Mouse (Mus musculus): ENCODE measurements at regions not wholly inside any gene's neighbourhood (a gene's known extent, or its start where the extent isn't known, plus 50 kb on each side); places are given as distances from the start of the nearest gene placed in this dataset.

DNA sequence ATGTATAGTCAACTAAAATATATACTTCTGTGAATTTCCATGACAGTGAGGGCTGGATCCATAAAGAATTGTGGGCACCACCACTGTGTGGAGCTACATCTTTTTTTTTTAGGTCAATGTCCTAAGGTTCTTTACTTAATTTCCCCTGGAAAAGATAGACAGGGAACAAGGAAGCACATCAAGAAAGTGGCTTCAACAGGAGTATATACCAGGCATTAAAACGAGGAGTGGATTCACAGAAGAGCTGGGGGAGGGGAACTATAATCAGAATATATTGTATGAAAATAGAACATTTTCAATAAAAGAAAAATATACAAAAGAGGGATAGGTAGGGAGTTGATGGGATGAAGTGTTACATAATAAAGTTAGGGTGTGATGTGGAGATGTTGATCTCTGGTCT lies 190.9 kb downstream of the Ifng start:
- H3K4me1 ChIP-seq (replicated peaks; ENCODE audit: control insufficient read depth, insufficient read depth): no peaks in the 10 kb centered on the region
- no peak for ATAC-seq (ENCODE audit: low FRiP score, low TSS enrichment)
- H3K9ac ChIP-seq (ENCODE audit: low read length): no peak overlapping the region
- no peak overlapping the region for H3K4me3 ChIP-seq (ENCODE audit: low read depth, low read length)
- no peaks in the 10 kb centered on the region for H3K9me3 ChIP-seq (ENCODE audit: control insufficient read depth, low read length)
- TF ChIP-seq EP300 (optimal IDR thresholded peaks at IDR 0.05) (no peak), CTCF (IDR thresholded peaks at IDR 0.05; ENCODE audit: low read depth) (no peak)
- no peak overlapping the region for H3K4me2 ChIP-seq (replicated peaks; ENCODE audit: low read depth)
- H3K27ac ChIP-seq (replicated peaks): no peak overlapping the region
- 84% methylated on average over 1 of the region's 1 CpGs for WGBS
- H3K27me3 ChIP-seq (ENCODE audit: control insufficient read depth, insufficient read depth, low read length): no peaks in the 10 kb centered on the region
- no peaks in the 10 kb centered on the region for H3K36me3 ChIP-seq (ENCODE audit: control insufficient read depth, insufficient read depth, low read length)
- DNase-seq (ENCODE audit: low spot score): no peak

DNA sequence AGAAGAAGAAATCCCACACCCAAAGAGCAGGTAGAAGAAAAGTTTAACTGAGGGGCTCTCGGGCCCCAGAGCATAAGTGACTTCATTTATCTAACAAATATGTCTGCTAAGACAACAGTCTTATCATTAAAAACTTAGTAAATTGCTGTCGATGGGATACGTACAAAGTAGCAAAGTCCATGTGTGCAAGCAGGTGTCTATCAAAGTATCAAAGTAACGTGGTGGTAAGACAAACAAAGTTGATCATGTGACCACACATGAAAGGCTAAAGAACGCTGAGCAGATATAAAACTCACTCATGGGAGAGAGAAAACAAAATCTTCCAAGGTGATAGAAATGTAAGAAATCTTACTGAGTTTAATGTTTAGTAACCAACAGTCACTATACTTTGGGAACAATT lies 191.3 kb downstream of the Ifng start:
- Histone ChIP-seq H3K36me3 (ENCODE audit: control insufficient read depth, insufficient read depth, low read length) (no peaks in the 10 kb centered on the region), H3K9me3 (ENCODE audit: control insufficient read depth, low read length) (no peaks in the 10 kb centered on the region), H3K4me3 (ENCODE audit: low read depth, low read length) (no peak overlapping the region), H3K27me3 (ENCODE audit: control insufficient read depth, insufficient read depth, low read length) (no peaks in the 10 kb centered on the region), H3K4me2 (replicated peaks; ENCODE audit: low read depth) (no peak overlapping the region), H3K27ac (replicated peaks) (no peak overlapping the region), H3K9ac (ENCODE audit: low read length) (no peak overlapping the region), H3K4me1 (replicated peaks; ENCODE audit: control insufficient read depth, insufficient read depth) (no peaks in the 10 kb centered on the region)
- ATAC-seq (ENCODE audit: low FRiP score, low TSS enrichment) (0 out of 2 replicates have a peak, but pooled peaks have one; percentile 42), DNase-seq (ENCODE audit: low spot score) (no peak)
- TF ChIP-seq CTCF (IDR thresholded peaks at IDR 0.05; ENCODE audit: low read depth) (no peak), EP300 (optimal IDR thresholded peaks at IDR 0.05) (no peak)
- WGBS: 52% methylated on average over 5 of the region's 5 CpGs

DNA sequence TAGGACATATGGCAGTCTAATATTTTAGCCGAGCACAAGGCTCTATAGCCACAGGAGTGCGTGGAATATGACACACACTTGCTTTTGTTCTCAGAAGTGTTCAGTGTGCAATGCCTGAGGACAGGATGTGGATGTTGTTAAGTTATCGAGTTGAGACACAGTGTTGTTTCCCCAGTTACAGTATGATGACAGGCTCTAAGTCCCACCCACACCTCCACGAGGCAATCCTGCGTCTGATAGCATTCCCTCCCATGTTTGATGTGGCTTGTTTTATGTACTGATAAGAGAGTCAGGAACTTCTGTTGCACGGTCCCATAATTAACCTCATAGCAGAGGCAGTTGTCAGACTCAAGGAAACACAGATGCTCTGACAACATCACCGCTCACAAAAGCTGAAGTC lies 192.6 kb downstream of the Ifng start:
- ATAC-seq (ENCODE audit: low FRiP score, low TSS enrichment): peak; percentile 81

GRCm38 (mm10) chr10:118639097-118639496 lies 198.3 kb downstream of the Ifng start:
- no peak overlapping the region for H3K4me2 ChIP-seq (replicated peaks; ENCODE audit: low read depth)
- no peak overlapping the region for H3K4me3 ChIP-seq (ENCODE audit: low read depth, low read length)
- no peak overlapping the region for H3K9ac ChIP-seq (ENCODE audit: low read length)
- WGBS: 77% methylated on average over 4 of the region's 4 CpGs
- no peaks in the 10 kb centered on the region for H3K27me3 ChIP-seq (ENCODE audit: control insufficient read depth, insufficient read depth, low read length)
- no peaks in the 10 kb centered on the region for H3K9me3 ChIP-seq (ENCODE audit: control insufficient read depth, low read length)
- no peaks in the 10 kb centered on the region for H3K36me3 ChIP-seq (ENCODE audit: control insufficient read depth, insufficient read depth, low read length)
- TF ChIP-seq EP300 (optimal IDR thresholded peaks at IDR 0.05): no peak
- no peak for TF ChIP-seq CTCF (IDR thresholded peaks at IDR 0.05; ENCODE audit: low read depth)
- ATAC-seq (ENCODE audit: low FRiP score, low TSS enrichment): no peak
- H3K27ac ChIP-seq (replicated peaks): no peak overlapping the region
- no peaks in the 10 kb centered on the region for H3K4me1 ChIP-seq (replicated peaks; ENCODE audit: control insufficient read depth, insufficient read depth)
- DNase-seq (ENCODE audit: low spot score): no peak

More for the DNA sequence above, 192.6 kb downstream of the Ifng start:
- Histone ChIP-seq H3K27me3 (ENCODE audit: control insufficient read depth, insufficient read depth, low read length) (no peaks in the 10 kb centered on the region), H3K27ac (replicated peaks) (no peak overlapping the region), H3K4me2 (replicated peaks; ENCODE audit: low read depth) (no peak overlapping the region), H3K36me3 (ENCODE audit: control insufficient read depth, insufficient read depth, low read length) (no peaks in the 10 kb centered on the region), H3K4me1 (replicated peaks; ENCODE audit: control insufficient read depth, insufficient read depth) (no peaks in the 10 kb centered on the region), H3K9ac (ENCODE audit: low read length) (no peak overlapping the region), H3K4me3 (ENCODE audit: low read depth, low read length) (no peak overlapping the region), H3K9me3 (ENCODE audit: control insufficient read depth, low read length) (no peaks in the 10 kb centered on the region)
- peak; percentile 36 for DNase-seq (ENCODE audit: low spot score)
- TF ChIP-seq EP300 (optimal IDR thresholded peaks at IDR 0.05) (no peak), CTCF (IDR thresholded peaks at IDR 0.05; ENCODE audit: low read depth) (no peak)
- 38% methylated on average over 7 of the region's 7 CpGs for WGBS

DNA sequence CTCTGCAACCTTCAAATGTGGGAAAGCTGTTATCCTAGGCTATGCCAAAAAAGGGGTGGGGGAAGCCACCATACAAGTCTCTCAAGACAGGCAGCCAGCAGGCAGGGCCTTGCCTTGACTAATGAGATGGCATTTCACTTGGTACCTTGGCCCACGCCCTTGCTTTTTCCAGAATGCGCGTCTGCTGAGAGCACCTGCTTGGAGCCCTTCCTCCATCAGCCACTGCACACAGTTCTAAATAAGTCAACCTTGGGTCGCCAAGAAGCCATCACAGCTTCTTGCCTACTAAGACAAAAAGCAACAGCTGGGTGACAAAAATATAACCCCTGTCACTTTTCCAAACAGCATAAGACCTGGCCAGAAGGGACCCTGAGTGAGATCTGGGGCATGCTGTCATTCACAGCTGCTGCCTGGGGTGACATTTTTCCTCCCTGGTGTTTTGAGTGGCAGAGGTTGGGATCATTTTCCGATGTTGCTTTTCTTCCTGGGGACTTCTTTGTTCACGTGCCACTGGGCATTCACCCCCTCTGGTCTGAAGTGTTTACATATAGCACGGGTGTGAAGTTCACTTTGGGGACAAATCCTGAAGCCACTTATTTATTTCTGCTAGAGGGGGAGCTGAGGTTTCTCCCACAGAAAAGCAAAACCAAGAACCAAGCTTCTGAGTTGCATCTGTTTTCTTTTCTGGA lies 199.4 kb downstream of the Ifng start:
- Histone ChIP-seq H3K9me3 (ENCODE audit: control insufficient read depth, low read length) (no peaks in the 10 kb centered on the region), H3K27me3 (ENCODE audit: control insufficient read depth, insufficient read depth, low read length) (no peaks in the 10 kb centered on the region), H3K4me2 (replicated peaks; ENCODE audit: low read depth) (no peak overlapping the region), H3K36me3 (ENCODE audit: control insufficient read depth, insufficient read depth, low read length) (no peaks in the 10 kb centered on the region), H3K27ac (replicated peaks) (no peak overlapping the region), H3K4me3 (ENCODE audit: low read depth, low read length) (no peak overlapping the region), H3K4me1 (replicated peaks; ENCODE audit: control insufficient read depth, insufficient read depth) (no peaks in the 10 kb centered on the region), H3K9ac (ENCODE audit: low read length) (no peak overlapping the region)
- no peak for TF ChIP-seq CTCF (IDR thresholded peaks at IDR 0.05; ENCODE audit: low read depth)
- no peak for TF ChIP-seq EP300 (optimal IDR thresholded peaks at IDR 0.05)
- no peak for DNase-seq (ENCODE audit: low spot score)
- no peak for ATAC-seq (ENCODE audit: low FRiP score, low TSS enrichment)
- WGBS: 37% methylated on average over 7 of the region's 7 CpGs

GRCm38 (mm10) chr10:118640810-118641427 lies 200.1 kb downstream of the Ifng start:
- H3K4me3 ChIP-seq (ENCODE audit: low read depth, low read length): no peak overlapping the region
- no peaks in the 10 kb centered on the region for H3K4me1 ChIP-seq (replicated peaks; ENCODE audit: control insufficient read depth, insufficient read depth)
- no peak overlapping the region for H3K27ac ChIP-seq (replicated peaks)
- ATAC-seq (ENCODE audit: low FRiP score, low TSS enrichment) (no peak), DNase-seq (ENCODE audit: low spot score) (no peak)
- WGBS: 60% methylated on average over 12 of the region's 12 CpGs
- H3K9ac ChIP-seq (ENCODE audit: low read length): no peak overlapping the region
- no peaks in the 10 kb centered on the region for H3K36me3 ChIP-seq (ENCODE audit: control insufficient read depth, insufficient read depth, low read length)
- no peaks in the 10 kb centered on the region for H3K9me3 ChIP-seq (ENCODE audit: control insufficient read depth, low read length)
- no peak overlapping the region; the same call in 1 of the 2 replicates for H3K4me2 ChIP-seq (replicated peaks; ENCODE audit: low read depth)
- H3K27me3 ChIP-seq (ENCODE audit: control insufficient read depth, insufficient read depth, low read length): no peaks in the 10 kb centered on the region
- no peak for TF ChIP-seq CTCF (IDR thresholded peaks at IDR 0.05; ENCODE audit: low read depth)
- no peak for TF ChIP-seq EP300 (optimal IDR thresholded peaks at IDR 0.05)

Measured in stomach, postnatal 0 days (tissue).